Mouse (Mus musculus) hindbrain, postnatal 0 days (tissue): ENCODE results near the gene Pate2. TPM values are rescaled to one million over a fixed set of nuclear protein-coding genes. Genes with fewer than 3 reads are reported as not detected.

Experiments used
- ATAC-seq: fragments of 200-750 bp; cut with Nextera tagmentation; 2 replicates; pipeline ENCODE4 v1.8.0; 2017; ENCODE audit warnings: mild to moderate bottlenecking, moderate TSS enrichment, moderate library complexity
- DNase-seq: peaks from one replicate; pipeline ENCODE4 v3.0.0-alpha.2; 2015; ENCODE audit warnings: low spot score
- H3K27ac ChIP-seq: fragments of 300-500 bp; sonication (generic); 2 replicates; pipeline ENCODE4 v1.5.1; 2014; ENCODE audit warnings: mild to moderate bottlenecking
- H3K27me3 ChIP-seq: fragments of 300-500 bp; sonication (generic); 2 replicates; pipeline ENCODE4 v1.6.1; 2014; ENCODE audit warnings: low read length, mixed read lengths; ENCODE audit not compliant: insufficient read depth
- H3K36me3 ChIP-seq: fragments of 300-500 bp; sonication (generic); 2 replicates; pipeline ENCODE4 v1.6.1; 2014; ENCODE audit warnings: low read length, mixed read lengths; ENCODE audit not compliant: insufficient read depth
- H3K4me1 ChIP-seq: fragments of 300-500 bp; sonication (generic); 2 replicates; pipeline ENCODE4 v1.6.1; 2014; ENCODE audit warnings: antibody characterized with exemption, low read length, mixed read lengths; ENCODE audit not compliant: insufficient read depth
- H3K4me2 ChIP-seq: fragments of 300-500 bp; sonication (generic); 2 replicates; pipeline ENCODE4 v1.6.1; 2014; ENCODE audit warnings: low read depth, mild to moderate bottlenecking, low read length, moderate library complexity, mixed read lengths
- H3K4me3 ChIP-seq: fragments of 300-500 bp; sonication (generic); 2 replicates; pipeline ENCODE4 v1.5.1; 2014; ENCODE audit warnings: low read length
- H3K9ac ChIP-seq: fragments of 300-500 bp; sonication (generic); replicated peaks from 2 replicates; pipeline ENCODE4 v1.6.1; 2014; ENCODE audit warnings: mild to moderate bottlenecking, low read length, moderate library complexity, mixed read lengths
- H3K9me3 ChIP-seq: fragments of 300-500 bp; sonication (generic); 2 replicates; pipeline ENCODE4 v1.6.1; 2016; ENCODE audit warnings: low read length, mixed read lengths
- CTCF ChIP-seq: IDR thresholded peaks from 2 replicates; pipeline ENCODE4 v1.5.1; 2016; ENCODE audit warnings: antibody characterized with exemption, control low read depth, low read depth
- WGBS: fragments of 180-500 bp; shearing (Covaris S2); extraction: QIAGEN DNeasy Blood & Tissue Kit; methylation state at CpG from one replicate; pipeline ENCODE4 v1.1.7; 2014; 5-methylcytosine and 5-hydroxymethylcytosine counted together
- polyA plus RNA-seq: library from polyadenylated mRNA; unstranded; fragments of >200 nt; fragmentation: Nextera tagmentation; extraction: Ambion mirVana; gene quantifications from 2 replicates; pipeline ENCODE4 v1.2.1, GENCODE M21; 2015
- total RNA-seq: library from RNA; depleted of rRNA; stranded (reverse); fragments of >200 nt; gene quantifications from 2 replicates; pipeline ENCODE4 v1.2.3, GENCODE M21; 2014

Pate2 gene
- total and polyA plus RNA-seq, 2 experiments from 2014 or later = 0.41 to 0.47 TPM

- no peak for TF ChIP-seq CTCF
- Histone ChIP-seq H3K36me3 (peaks cover 10% of the 10 kb centered on the region), H3K27me3 (no peaks in the 10 kb centered on the region), H3K9me3 (no peaks in the 10 kb centered on the region), H3K4me2 (no peak overlapping the region), H3K27ac (no peak overlapping the region), H3K4me1 (peaks cover 3% of the 10 kb centered on the region; the same call in 1 of the 2 replicates), H3K9ac (no peak overlapping the region), H3K4me3 (no peak overlapping the region)
- no peak for DNase-seq
- WGBS = 72% methylated on average over 12 of the region's 12 CpGs
- no peak for ATAC-seq
Observed at GRCm38 (mm10) chr9:35556494-35557102, 13.5 kb upstream of the Pate2 start.

GRCm38 (mm10) chr9:35558257-35559008, 11.7 kb upstream of the Pate2 start, which contains the start of the genes Ddx25 and Pus3:
Gene Ddx25, minus strand, starts transcription at chr9:35558528.
Gene Pus3, plus strand, starts transcription at chr9:35558595.
- H3K27ac ChIP-seq = peak within 1 kb of the TSS; percentile 86
- H3K27me3 ChIP-seq = no peaks in the 10 kb centered on the region
- WGBS = under 1% methylated on average over 58 of the region's 59 CpGs
- ATAC-seq (peak; percentile 90), DNase-seq (peak; percentile 87)
- H3K4me2 ChIP-seq = peak within 1 kb of the TSS; percentile 87
- H3K9ac ChIP-seq = peak within 1 kb of the TSS; percentile 64
- H3K4me3 ChIP-seq = peak within 1 kb of the TSS; percentile 71
- peaks cover 9% of the 10 kb centered on the region for H3K36me3 ChIP-seq
- peaks cover 3% of the 10 kb centered on the region; the same call in 1 of the 2 replicates for H3K4me1 ChIP-seq
- H3K9me3 ChIP-seq = no peaks in the 10 kb centered on the region
- no peak for TF ChIP-seq CTCF

DNA sequence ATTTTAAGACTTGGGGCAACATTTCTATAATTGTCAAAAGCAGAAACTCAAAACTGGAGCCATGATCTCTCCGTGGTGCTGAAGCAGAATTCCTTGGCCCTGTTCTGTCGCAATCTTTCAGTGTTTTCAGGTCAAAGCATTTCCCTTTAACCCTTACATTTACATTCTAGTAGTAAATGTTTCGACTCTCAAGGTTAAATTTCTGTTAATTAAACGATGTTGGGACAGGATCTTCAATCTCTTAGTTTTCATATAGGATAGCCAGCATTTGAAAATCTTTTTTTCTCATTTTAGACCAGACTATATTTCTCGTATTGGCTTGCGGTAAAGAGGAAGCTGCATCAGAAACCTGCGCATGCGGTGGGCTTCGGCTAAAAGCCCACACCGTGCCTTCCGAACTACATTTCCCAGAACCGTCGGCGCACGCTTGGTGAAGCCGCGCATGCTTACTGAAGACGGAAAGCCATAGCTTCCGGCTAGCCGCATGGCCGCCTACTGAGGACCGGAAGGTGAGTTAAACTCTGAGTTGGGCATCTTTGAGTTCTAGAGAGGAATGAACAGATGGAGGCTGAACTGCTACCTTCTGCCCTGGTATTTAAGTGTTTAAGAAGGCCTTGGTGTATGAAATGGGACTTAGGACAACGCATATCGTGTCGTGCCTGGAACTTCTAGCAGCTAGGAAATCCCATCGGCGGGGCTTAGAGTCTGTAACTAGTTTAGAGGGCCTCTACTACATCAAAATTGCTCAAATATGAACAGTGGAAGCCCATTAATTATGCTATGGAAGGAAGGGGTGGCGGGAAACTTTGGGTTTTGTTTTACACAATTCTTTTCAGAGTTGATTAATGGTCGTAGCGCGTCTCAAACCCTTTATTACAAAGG, 10.8 kb upstream of the Pate2 start:
- no peaks in the 10 kb centered on the region for H3K27me3 ChIP-seq
- H3K9me3 ChIP-seq = no peaks in the 10 kb centered on the region
- H3K27ac ChIP-seq = peak overlapping the region; percentile 86
- ATAC-seq (peak; percentile 86), DNase-seq (peak; percentile 97)
- peak overlapping the region; percentile 71 for H3K4me3 ChIP-seq
- no peak for TF ChIP-seq CTCF
- peaks cover 4% of the 10 kb centered on the region for H3K36me3 ChIP-seq
- 3% methylated on average over 31 of the region's 31 CpGs for WGBS
- H3K4me1 ChIP-seq = peaks cover 3% of the 10 kb centered on the region; the same call in 1 of the 2 replicates
- H3K4me2 ChIP-seq = peak overlapping the region; percentile 87
- peak overlapping the region; percentile 64 for H3K9ac ChIP-seq

DNA sequence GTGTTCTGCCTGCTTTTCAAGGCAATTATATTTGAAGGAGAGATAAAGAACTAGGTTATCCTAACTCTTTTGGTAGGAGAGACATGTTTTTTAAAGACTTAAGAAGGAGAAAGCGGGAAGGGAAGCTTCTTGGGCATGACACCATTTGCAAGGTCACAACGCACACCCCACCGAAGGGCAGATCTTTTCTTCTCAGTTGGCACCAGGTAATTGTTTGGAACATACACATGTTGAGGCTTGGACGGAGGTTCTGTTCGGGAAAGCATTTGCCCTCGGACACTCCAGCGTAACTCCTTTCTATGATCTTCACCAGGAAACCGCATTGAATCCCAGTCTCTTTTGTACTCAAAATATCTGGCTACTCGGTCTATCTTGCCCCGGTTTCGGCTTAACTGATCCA, 9.0 kb upstream of the Pate2 start:
- WGBS = 93% methylated on average over 11 of the region's 11 CpGs
- no peaks in the 10 kb centered on the region for H3K27me3 ChIP-seq
- no peak for ATAC-seq
- H3K36me3 ChIP-seq = peaks cover 15% of the 10 kb centered on the region
- TF ChIP-seq CTCF = no peak
- no peak overlapping the region for H3K4me2 ChIP-seq
- no peak overlapping the region for H3K4me3 ChIP-seq
- peaks cover 3% of the 10 kb centered on the region; the same call in 1 of the 2 replicates for H3K4me1 ChIP-seq
- no peak for DNase-seq
- H3K27ac ChIP-seq = no peak overlapping the region
- no peaks in the 10 kb centered on the region for H3K9me3 ChIP-seq
- H3K9ac ChIP-seq = no peak overlapping the region

DNA sequence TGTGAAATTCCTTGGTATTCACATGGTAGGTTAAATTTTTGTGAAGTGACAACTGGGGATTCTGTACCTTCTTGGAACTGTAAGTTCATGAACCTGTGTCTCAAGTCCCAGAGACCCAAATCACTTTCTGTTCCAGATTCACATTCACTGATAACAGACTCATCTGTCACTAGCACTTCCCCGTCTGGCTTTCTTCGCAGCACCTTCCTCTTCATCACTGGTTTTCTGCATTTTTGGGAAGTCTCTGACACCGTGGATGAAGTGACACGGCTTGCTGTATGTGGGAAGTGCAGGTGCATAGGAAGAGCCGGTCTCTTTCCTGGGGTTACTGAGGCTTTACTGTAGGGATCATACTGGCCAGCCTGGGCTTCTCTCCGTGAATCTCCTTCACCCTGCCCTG, 8.5 kb upstream of the Pate2 start:
- peaks cover 18% of the 10 kb centered on the region for H3K36me3 ChIP-seq

DNA sequence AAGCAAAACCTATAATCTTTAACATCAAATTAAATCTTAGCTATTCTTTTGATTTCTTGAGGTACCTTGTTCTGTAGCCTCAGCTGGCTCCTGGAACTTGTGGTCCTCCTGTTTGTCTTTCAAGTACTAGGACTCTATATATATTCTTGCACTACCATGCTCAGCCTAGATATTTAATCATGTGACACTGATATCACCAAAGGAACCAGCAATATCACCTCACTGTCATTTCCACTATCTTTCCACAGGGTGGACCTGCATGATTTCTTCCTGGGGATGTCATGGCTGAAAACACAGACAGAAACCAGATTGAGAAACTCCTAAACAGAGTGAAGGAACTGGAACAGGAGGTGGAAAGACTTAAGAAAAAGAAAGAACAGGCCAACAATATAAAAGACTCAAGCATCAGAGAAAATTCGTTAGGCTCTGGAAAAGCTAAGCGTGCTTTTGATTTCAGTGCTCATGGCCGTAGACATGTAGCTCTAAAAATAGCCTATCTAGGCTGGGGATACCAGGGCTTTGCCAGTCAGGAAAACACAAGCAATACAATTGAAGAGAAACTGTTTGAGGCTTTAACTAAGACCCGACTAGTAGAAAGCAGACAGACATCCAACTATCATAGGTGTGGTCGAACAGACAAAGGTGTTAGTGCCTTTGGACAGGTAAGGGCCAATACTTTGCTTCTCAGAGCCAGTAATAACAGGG, 5.4 kb upstream of the Pate2 start:
- Histone ChIP-seq H3K36me3 (peaks cover 30% of the 10 kb centered on the region), H3K27ac (no peak overlapping the region), H3K4me3 (no peak overlapping the region), H3K9ac (no peak overlapping the region), H3K4me1 (no peaks in the 10 kb centered on the region; the same call in 1 of the 2 replicates), H3K4me2 (no peak overlapping the region), H3K9me3 (no peaks in the 10 kb centered on the region), H3K27me3 (no peaks in the 10 kb centered on the region)
- WGBS = 92% methylated on average over 5 of the region's 5 CpGs
- DNase-seq = no peak
- ATAC-seq = no peak
- TF ChIP-seq CTCF = no peak

More for the DNA sequence above, 8.5 kb upstream of the Pate2 start:
- ATAC-seq = no peak
- Histone ChIP-seq H3K27me3 (no peaks in the 10 kb centered on the region), H3K4me3 (no peak overlapping the region), H3K9me3 (no peaks in the 10 kb centered on the region), H3K27ac (no peak overlapping the region), H3K4me1 (peaks cover 3% of the 10 kb centered on the region; the same call in 1 of the 2 replicates), H3K4me2 (no peak overlapping the region), H3K9ac (no peak overlapping the region)
- WGBS = 89% methylated on average over 6 of the region's 6 CpGs
- no peak for DNase-seq
- TF ChIP-seq CTCF = no peak
